Mouse (Mus musculus): ENCODE results near the gene Cox16.
"Not testable (repeated sequence)": the region's sequence is repeated elsewhere in the genome, so short reads cannot be mapped to it uniquely, and the experiment has no call there.

The Cox16 gene

DNA sequence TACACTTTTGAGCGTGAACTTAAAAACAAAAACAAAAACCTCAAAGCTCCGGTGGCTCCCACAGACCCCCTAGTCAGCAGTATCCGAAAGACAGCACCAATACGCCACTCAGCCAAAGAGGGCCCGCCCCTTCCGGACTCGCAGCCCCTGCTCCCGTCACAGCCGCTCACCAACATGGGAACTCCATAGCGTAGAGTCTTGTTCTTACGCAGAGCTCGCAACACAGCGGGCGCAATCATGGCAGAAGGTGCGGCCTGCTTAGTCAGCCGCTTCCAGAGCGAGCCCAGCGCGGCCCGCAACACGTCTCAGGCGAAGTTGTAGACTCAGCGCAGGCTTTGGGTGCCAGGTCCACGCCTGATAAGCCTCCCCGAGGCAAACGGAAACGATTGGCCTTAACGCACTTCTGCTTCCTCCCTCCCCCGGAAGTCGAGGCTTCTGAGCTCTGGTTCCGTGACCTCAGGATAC is at the start of gene Cox16:
Gene Cox16 (minus strand): TSS at position 401 of the 465 bp plus-strand sequence.
- peak; percentile 89 to 91 for DNase-seq

GRCm38 (mm10) chr12:81533029-81533419 is 48.1 kb upstream of the Cox16 start:
- no peak for DNase-seq

DNA sequence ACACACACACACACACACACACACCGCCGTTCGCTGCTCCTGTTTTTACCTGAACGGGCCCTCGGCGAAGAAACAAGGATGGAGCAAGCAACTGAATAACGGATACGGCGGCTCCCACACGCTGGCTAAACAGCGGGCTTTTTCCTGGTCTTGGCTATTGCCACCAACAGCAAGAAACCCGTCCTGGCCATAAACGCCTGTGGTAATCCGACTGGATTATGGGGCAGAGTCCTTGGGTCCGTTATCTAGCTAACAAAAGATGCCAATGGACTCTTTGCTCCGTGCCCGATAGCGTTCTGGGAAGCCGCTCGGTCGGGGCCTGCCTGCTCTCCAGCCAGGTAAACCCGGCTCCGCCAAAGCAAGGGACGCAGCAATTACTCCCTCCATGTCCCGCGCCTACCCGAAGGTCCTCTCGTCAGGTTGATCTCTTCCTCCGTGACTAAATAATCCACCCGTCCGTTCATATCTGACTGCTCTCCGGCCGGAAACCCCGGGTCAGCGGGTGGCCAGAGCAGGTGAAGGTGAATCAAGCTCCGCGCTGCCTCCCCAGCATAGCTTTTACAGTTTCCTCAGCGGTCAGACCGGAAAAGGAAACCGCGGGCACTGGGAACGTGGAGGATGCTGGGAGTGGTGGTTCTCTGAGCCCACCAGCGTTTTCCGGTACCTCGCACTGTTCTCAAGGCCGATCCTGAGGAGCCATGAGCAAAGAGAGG is 47.5 kb upstream of the Cox16 start, which contains the start of the genes Gm20498 and Synj2bp:
Gene Gm20498 (minus strand): TSS at position 590 of the 713 bp plus-strand sequence.
Gene Synj2bp (minus strand): TSS at position 596 of the 713 bp plus-strand sequence.
- DNase-seq = peak; percentile 85 to 86

GRCm38 (mm10) chr12:81530587-81530986 is 45.7 kb upstream of the Cox16 start:
- not testable (repeated sequence) for DNase-seq

GRCm38 (mm10) chr12:81496906-81497305 is 12.0 kb upstream of the Cox16 start:
- DNase-seq = not testable (repeated sequence)

- no peak for DNase-seq
Measured at GRCm38 (mm10) chr12:81490491-81490890, 5.6 kb upstream of the Cox16 start.

DNA sequence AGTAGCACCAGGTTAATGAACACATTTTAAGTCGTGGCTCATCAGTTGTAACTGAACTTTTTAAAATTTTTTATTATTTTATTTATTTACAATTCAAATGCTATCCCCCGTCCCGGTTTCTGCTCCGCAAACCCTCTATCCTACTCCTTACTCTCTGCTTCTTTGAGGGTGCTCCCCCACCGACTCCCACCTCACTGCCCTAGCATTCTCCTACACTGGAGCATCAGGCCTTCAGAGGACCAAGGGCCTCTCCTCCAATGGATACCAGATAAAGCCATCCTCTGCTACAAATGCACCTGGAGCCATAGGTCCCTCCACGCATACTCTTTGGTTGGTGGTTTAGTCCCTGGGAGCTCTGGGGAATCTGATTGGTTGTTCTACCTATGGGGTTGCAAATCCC is 384 bp upstream of the Cox16 start:
- DNase-seq = no peak

DNA sequence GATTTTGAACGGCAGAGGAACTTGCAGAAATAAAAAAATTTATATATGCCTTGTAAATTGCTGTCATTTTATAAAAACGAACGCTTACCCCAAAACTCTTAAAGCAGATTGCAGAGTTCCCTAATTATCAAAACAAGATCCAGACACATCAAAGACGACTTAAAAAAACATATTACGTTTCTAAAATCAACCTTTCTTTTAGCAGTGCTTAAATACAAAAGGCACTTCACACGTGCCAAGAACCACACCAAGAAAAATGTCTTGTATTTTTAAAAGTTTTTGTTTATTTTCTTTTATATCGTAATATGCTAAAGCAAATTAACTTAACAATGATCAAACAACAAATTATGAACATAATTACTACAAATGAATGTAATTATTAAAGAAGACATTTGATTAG is 715 bp downstream of the Cox16 start:
- no peak for DNase-seq

- no peak for DNase-seq
Measured at GRCm38 (mm10) chr12:81483656-81484055, 1.3 kb downstream of the Cox16 start.

GRCm38 (mm10) chr12:81459051-81459450 is 25.9 kb downstream of the Cox16 start:
- DNase-seq = not testable (repeated sequence)

GRCm38 (mm10) chr12:81438985-81439384 is 45.9 kb downstream of the Cox16 start:
- DNase-seq = not testable (repeated sequence)

- not testable (repeated sequence) for DNase-seq
Measured at GRCm38 (mm10) chr12:81434778-81435177, 50.1 kb downstream of the Cox16 start.

DNA sequence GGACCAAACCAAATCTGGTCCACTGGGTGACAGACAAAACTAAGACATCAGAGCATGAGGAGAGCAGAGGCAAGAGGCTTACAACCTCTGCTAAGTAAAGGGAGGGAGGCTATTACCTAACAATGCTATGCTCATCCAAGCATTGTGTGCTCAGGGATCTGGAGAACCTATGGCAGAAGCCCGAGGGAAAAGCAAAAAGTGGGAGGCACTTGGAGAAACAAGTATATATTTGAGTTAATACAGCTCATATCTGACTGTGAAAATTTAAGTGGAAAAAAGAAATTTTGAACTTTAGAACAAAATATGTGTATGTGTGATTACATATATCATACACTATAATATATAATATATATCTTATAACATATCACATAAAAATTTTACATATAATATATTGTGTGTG is 63.1 kb downstream of the Cox16 start, which contains the start of gene Adam4:
Gene Adam4 (minus strand): TSS at position 101 of the 400 bp plus-strand sequence.
- no peak for DNase-seq

- no peak for DNase-seq
Measured at GRCm38 (mm10) chr12:81413211-81413610, 71.7 kb downstream of the Cox16 start.

GRCm38 (mm10) chr12:81408966-81409365 is 76.0 kb downstream of the Cox16 start:
- DNase-seq = no peak

- DNase-seq = peak in 1 of 2 experiments; percentile 57
Measured at GRCm38 (mm10) chr12:81402187-81402586, 82.7 kb downstream of the Cox16 start.

- DNase-seq = not testable (repeated sequence)
Measured at GRCm38 (mm10) chr12:81379364-81379763, 105.6 kb downstream of the Cox16 start, which contains the start of gene Gm4787. Gene Gm4787 (minus strand): TSS chr12:81379464.

DNA sequence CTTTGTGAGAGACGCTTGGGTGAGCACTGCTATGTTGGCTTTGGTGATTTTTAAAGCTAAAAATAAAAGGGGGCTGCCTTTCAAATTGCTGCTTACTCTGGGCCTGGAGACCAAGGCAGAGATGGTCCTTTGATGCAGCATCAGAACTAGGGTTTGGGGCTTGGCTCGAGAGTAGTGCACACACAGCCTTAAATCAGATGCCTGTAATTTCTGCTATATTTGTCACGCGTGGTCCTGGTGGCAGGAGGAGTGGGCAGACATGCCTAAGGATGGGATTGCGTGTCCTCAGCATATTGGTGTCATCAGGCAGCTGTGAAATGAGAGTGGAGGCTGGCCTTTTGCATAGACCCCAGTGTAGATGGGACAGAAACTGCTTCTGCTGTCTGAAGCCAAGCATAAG is 151.1 kb downstream of the Cox16 start:
- DNase-seq = no peak

DNA sequence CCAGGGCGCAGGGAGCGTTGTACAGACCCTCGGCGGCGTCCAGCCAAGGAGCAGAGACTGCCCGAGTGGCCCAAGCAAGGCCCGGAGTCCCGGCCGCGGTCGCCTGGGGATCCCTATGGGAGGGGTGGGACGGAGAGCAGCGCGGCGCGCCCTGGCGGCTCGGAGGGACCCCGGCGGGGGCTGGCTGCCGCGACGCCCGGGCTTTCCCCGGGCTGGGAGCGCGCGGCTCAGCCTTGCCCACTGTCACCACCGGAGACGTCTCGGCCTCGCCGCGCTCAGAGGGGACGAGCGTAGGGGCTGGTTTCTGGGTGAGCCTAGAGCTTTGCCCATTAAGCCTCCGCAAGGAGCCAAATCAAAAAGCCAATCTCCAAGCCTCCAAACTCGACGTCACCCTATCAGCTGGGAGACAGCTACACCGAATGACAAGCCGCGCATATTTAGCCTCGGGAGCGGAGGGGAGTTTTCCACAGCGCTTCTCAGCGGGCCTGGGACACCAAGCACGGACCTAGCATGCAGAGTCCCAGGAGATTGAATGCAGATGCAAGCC is 152.0 kb downstream of the Cox16 start, which contains the start of gene Slc8a3:
Gene Slc8a3 (minus strand): TSS at position 306 of the 547 bp plus-strand sequence.
- peak; percentile 18 to 48 for DNase-seq

- peak; percentile 12 to 37 for DNase-seq
Measured at GRCm38 (mm10) chr12:81331937-81332874, 152.7 kb downstream of the Cox16 start.

- no peak for DNase-seq
Measured at GRCm38 (mm10) chr12:81331046-81331638, 153.8 kb downstream of the Cox16 start.

DNA sequence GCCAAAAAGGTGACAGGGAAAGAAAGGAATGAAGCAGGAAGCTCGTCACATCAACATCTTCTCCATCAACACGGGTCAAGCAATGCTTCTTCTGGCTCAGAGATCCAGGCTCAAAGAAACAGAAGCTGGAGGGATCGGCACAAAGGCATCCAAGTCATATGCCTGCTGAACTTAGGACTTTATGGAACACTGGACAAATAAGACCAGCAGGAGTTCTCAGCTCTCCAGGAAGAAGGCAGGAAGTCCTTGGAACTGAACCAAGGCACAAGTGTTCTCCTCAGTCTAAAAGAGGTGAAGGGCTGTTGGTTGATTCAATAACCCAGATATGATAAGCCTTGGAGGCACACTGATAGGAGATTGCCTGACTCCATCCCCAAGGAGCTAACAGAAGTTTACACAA is 159.9 kb downstream of the Cox16 start:
- no peak for DNase-seq

All from lung, postnatal 4 days (tissue).